Mouse (Mus musculus) megakaryocyte, embryonic 14.5 days (primary cell): ENCODE measurements around the gene Ntn1.

Source experiments
- FLI1 ChIP-seq: IDR thresholded peaks from 2 replicates; pipeline ENCODE4 v1.6.1; 2012; ENCODE audit warnings: low read length, inconsistent platforms, mixed read lengths
- GATA1 ChIP-seq: IDR thresholded peaks from 3 replicates; pipeline ENCODE4 v1.6.1; 2012; ENCODE audit warnings: mixed read lengths, low read length, inconsistent platforms, borderline replicate concordance

DNA sequence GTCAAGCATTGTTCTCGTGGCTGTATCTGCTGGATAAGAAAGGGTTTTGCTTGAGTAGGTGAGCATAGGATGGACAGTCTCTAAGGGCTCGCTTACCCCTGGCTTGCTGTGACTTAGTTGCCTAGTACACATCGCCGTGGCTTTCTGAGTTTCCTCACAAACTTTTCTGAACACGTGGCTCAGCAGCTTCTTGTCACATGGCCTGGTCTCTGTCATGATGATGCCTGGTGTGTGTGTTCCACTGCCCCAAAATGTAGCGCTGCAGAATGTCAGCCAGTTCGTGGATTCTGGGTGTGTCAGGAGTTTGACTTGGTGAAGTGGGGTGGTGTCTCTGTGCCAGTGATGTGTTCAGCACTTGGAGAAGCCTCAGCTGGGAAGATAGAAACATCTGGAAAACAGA, 47.7 kb upstream of the Ntn1 start:
- TF ChIP-seq GATA1 (no peak), FLI1 (no peak)
